Mouse (Mus musculus): Measurements from ENCODE around the gene Cse1l. TPM values are rescaled to one million over a fixed set of nuclear protein-coding genes. Genes with fewer than 3 reads are reported as not detected.

Gene Cse1l
- polyA plus RNA-seq, 1 experiment from 2014 or later: 124 TPM

GRCm38 (mm10) chr2:166909729-166910128 lies 3.9 kb downstream of the Cse1l start:
- no peak overlapping the region for H3K4me3 ChIP-seq (ENCODE audit: low read depth, low read length)
- H3K9me3 ChIP-seq (replicated peaks; ENCODE audit: control insufficient read depth, low read length): no peaks in the 10 kb centered on the region
- H3K4me2 ChIP-seq: no peak overlapping the region
- WGBS (ENCODE audit: insufficient replicate concordance): 74% methylated on average over 3 of the region's 3 CpGs
- H3K36me3 ChIP-seq (ENCODE audit: control insufficient read depth, insufficient read depth, low read length): no peaks in the 10 kb centered on the region
- peaks cover 9% of the 10 kb centered on the region for H3K4me1 ChIP-seq (ENCODE audit: control insufficient read depth, insufficient read depth, low read length)
- no peak overlapping the region for H3K27ac ChIP-seq (ENCODE audit: low read depth, low read length)
- no peak for ATAC-seq (replicated peaks; ENCODE audit: insufficient number of reproducible peaks, low FRiP score, low TSS enrichment)
- H3K27me3 ChIP-seq (ENCODE audit: control insufficient read depth, insufficient read depth, low read length): no peaks in the 10 kb centered on the region
- no peak overlapping the region for H3K9ac ChIP-seq (ENCODE audit: low read depth, low read length)

- no peaks in the 10 kb centered on the region for H3K27me3 ChIP-seq (ENCODE audit: control insufficient read depth, insufficient read depth, low read length)
- no peaks in the 10 kb centered on the region for H3K9me3 ChIP-seq (replicated peaks; ENCODE audit: control insufficient read depth, low read length)
- H3K4me3 ChIP-seq (ENCODE audit: low read depth, low read length): no peak overlapping the region
- no peak overlapping the region for H3K9ac ChIP-seq (ENCODE audit: low read depth, low read length)
- H3K27ac ChIP-seq (ENCODE audit: low read depth, low read length): no peak overlapping the region
- no peaks in the 10 kb centered on the region for H3K36me3 ChIP-seq (ENCODE audit: control insufficient read depth, insufficient read depth, low read length)
- H3K4me2 ChIP-seq: no peak overlapping the region
- ATAC-seq (replicated peaks; ENCODE audit: insufficient number of reproducible peaks, low FRiP score, low TSS enrichment): no peak
- WGBS (ENCODE audit: insufficient replicate concordance): 93% methylated on average over 8 of the region's 8 CpGs
- peaks cover 9% of the 10 kb centered on the region for H3K4me1 ChIP-seq (ENCODE audit: control insufficient read depth, insufficient read depth, low read length)
Measured at GRCm38 (mm10) chr2:166910536-166910935, 4.7 kb downstream of the Cse1l start.

GRCm38 (mm10) chr2:166923971-166924370 lies 18.1 kb downstream of the Cse1l start:
- H3K4me1 ChIP-seq (ENCODE audit: control insufficient read depth, insufficient read depth, low read length): no peaks in the 10 kb centered on the region
- no peaks in the 10 kb centered on the region for H3K9me3 ChIP-seq (replicated peaks; ENCODE audit: control insufficient read depth, low read length)
- no peak overlapping the region for H3K4me3 ChIP-seq (ENCODE audit: low read depth, low read length)
- peaks cover 43% of the 10 kb centered on the region for H3K36me3 ChIP-seq (ENCODE audit: control insufficient read depth, insufficient read depth, low read length)
- 77% methylated on average over 2 of the region's 2 CpGs for WGBS (ENCODE audit: insufficient replicate concordance)
- H3K9ac ChIP-seq (ENCODE audit: low read depth, low read length): no peak overlapping the region
- H3K4me2 ChIP-seq: no peak overlapping the region
- ATAC-seq (replicated peaks; ENCODE audit: insufficient number of reproducible peaks, low FRiP score, low TSS enrichment): no peak
- no peaks in the 10 kb centered on the region for H3K27me3 ChIP-seq (ENCODE audit: control insufficient read depth, insufficient read depth, low read length)
- no peak overlapping the region for H3K27ac ChIP-seq (ENCODE audit: low read depth, low read length)

GRCm38 (mm10) chr2:166933943-166934342 lies 28.1 kb downstream of the Cse1l start:
- Histone ChIP-seq H3K4me2 (no peak overlapping the region), H3K36me3 (ENCODE audit: control insufficient read depth, insufficient read depth, low read length) (peaks cover 33% of the 10 kb centered on the region), H3K9me3 (replicated peaks; ENCODE audit: control insufficient read depth, low read length) (no peaks in the 10 kb centered on the region), H3K4me3 (ENCODE audit: low read depth, low read length) (no peak overlapping the region), H3K9ac (ENCODE audit: low read depth, low read length) (no peak overlapping the region), H3K27ac (ENCODE audit: low read depth, low read length) (no peak overlapping the region), H3K27me3 (ENCODE audit: control insufficient read depth, insufficient read depth, low read length) (no peaks in the 10 kb centered on the region), H3K4me1 (ENCODE audit: control insufficient read depth, insufficient read depth, low read length) (no peaks in the 10 kb centered on the region)
- no peak for ATAC-seq (replicated peaks; ENCODE audit: insufficient number of reproducible peaks, low FRiP score, low TSS enrichment)
- WGBS (ENCODE audit: insufficient replicate concordance): 88% methylated on average over 6 of the region's 6 CpGs

- Histone ChIP-seq H3K4me3 (ENCODE audit: low read depth, low read length) (no peak overlapping the region), H3K27ac (ENCODE audit: low read depth, low read length) (no peak overlapping the region), H3K9ac (ENCODE audit: low read depth, low read length) (no peak overlapping the region), H3K4me1 (ENCODE audit: control insufficient read depth, insufficient read depth, low read length) (no peaks in the 10 kb centered on the region), H3K36me3 (ENCODE audit: control insufficient read depth, insufficient read depth, low read length) (peaks cover 31% of the 10 kb centered on the region), H3K4me2 (no peak overlapping the region), H3K27me3 (ENCODE audit: control insufficient read depth, insufficient read depth, low read length) (no peaks in the 10 kb centered on the region), H3K9me3 (replicated peaks; ENCODE audit: control insufficient read depth, low read length) (no peaks in the 10 kb centered on the region)
- ATAC-seq (replicated peaks; ENCODE audit: insufficient number of reproducible peaks, low FRiP score, low TSS enrichment): no peak
- WGBS (ENCODE audit: insufficient replicate concordance): 89% methylated on average over 5 of the region's 5 CpGs
Measured at GRCm38 (mm10) chr2:166934416-166934815, 28.6 kb downstream of the Cse1l start.

GRCm38 (mm10) chr2:166935582-166935981 lies 29.7 kb downstream of the Cse1l start:
- H3K4me1 ChIP-seq (ENCODE audit: control insufficient read depth, insufficient read depth, low read length): no peaks in the 10 kb centered on the region
- H3K36me3 ChIP-seq (ENCODE audit: control insufficient read depth, insufficient read depth, low read length): peaks cover 32% of the 10 kb centered on the region
- H3K4me2 ChIP-seq: no peak overlapping the region
- H3K27ac ChIP-seq (ENCODE audit: low read depth, low read length): no peak overlapping the region
- WGBS (ENCODE audit: insufficient replicate concordance): 93% methylated on average over 7 of the region's 7 CpGs
- H3K4me3 ChIP-seq (ENCODE audit: low read depth, low read length): no peak overlapping the region
- no peak overlapping the region for H3K9ac ChIP-seq (ENCODE audit: low read depth, low read length)
- no peaks in the 10 kb centered on the region for H3K9me3 ChIP-seq (replicated peaks; ENCODE audit: control insufficient read depth, low read length)
- no peak for ATAC-seq (replicated peaks; ENCODE audit: insufficient number of reproducible peaks, low FRiP score, low TSS enrichment)
- H3K27me3 ChIP-seq (ENCODE audit: control insufficient read depth, insufficient read depth, low read length): no peaks in the 10 kb centered on the region

- no peak overlapping the region for H3K4me3 ChIP-seq (ENCODE audit: low read depth, low read length)
- H3K4me2 ChIP-seq: no peak overlapping the region
- H3K9ac ChIP-seq (ENCODE audit: low read depth, low read length): no peak overlapping the region
- no peaks in the 10 kb centered on the region for H3K27me3 ChIP-seq (ENCODE audit: control insufficient read depth, insufficient read depth, low read length)
- no peak for ATAC-seq (replicated peaks; ENCODE audit: insufficient number of reproducible peaks, low FRiP score, low TSS enrichment)
- no peaks in the 10 kb centered on the region for H3K4me1 ChIP-seq (ENCODE audit: control insufficient read depth, insufficient read depth, low read length)
- H3K27ac ChIP-seq (ENCODE audit: low read depth, low read length): no peak overlapping the region
- WGBS (ENCODE audit: insufficient replicate concordance): 94% methylated on average over 2 of the region's 2 CpGs
- H3K9me3 ChIP-seq (replicated peaks; ENCODE audit: control insufficient read depth, low read length): no peaks in the 10 kb centered on the region
- H3K36me3 ChIP-seq (ENCODE audit: control insufficient read depth, insufficient read depth, low read length): peaks cover 30% of the 10 kb centered on the region
Measured at GRCm38 (mm10) chr2:166936166-166936565, 30.3 kb downstream of the Cse1l start.

GRCm38 (mm10) chr2:166943146-166943545 lies 37.3 kb downstream of the Cse1l start:
- H3K9me3 ChIP-seq (replicated peaks; ENCODE audit: control insufficient read depth, low read length): no peaks in the 10 kb centered on the region
- no peak for ATAC-seq (replicated peaks; ENCODE audit: insufficient number of reproducible peaks, low FRiP score, low TSS enrichment)
- peaks cover 41% of the 10 kb centered on the region for H3K36me3 ChIP-seq (ENCODE audit: control insufficient read depth, insufficient read depth, low read length)
- H3K27me3 ChIP-seq (ENCODE audit: control insufficient read depth, insufficient read depth, low read length): no peaks in the 10 kb centered on the region
- H3K4me1 ChIP-seq (ENCODE audit: control insufficient read depth, insufficient read depth, low read length): no peaks in the 10 kb centered on the region
- H3K9ac ChIP-seq (ENCODE audit: low read depth, low read length): no peak overlapping the region
- no peak overlapping the region for H3K27ac ChIP-seq (ENCODE audit: low read depth, low read length)
- 93% methylated on average over 2 of the region's 2 CpGs for WGBS (ENCODE audit: insufficient replicate concordance)
- H3K4me3 ChIP-seq (ENCODE audit: low read depth, low read length): no peak overlapping the region
- H3K4me2 ChIP-seq: no peak overlapping the region

- no peak for ATAC-seq (replicated peaks; ENCODE audit: insufficient number of reproducible peaks, low FRiP score, low TSS enrichment)
- WGBS (ENCODE audit: insufficient replicate concordance): 71% methylated on average over 1 of the region's 1 CpGs
- Histone ChIP-seq H3K4me1 (ENCODE audit: control insufficient read depth, insufficient read depth, low read length) (no peaks in the 10 kb centered on the region), H3K9me3 (replicated peaks; ENCODE audit: control insufficient read depth, low read length) (no peaks in the 10 kb centered on the region), H3K27me3 (ENCODE audit: control insufficient read depth, insufficient read depth, low read length) (no peaks in the 10 kb centered on the region), H3K4me2 (no peak overlapping the region), H3K9ac (ENCODE audit: low read depth, low read length) (no peak overlapping the region), H3K36me3 (ENCODE audit: control insufficient read depth, insufficient read depth, low read length) (peaks cover 50% of the 10 kb centered on the region), H3K4me3 (ENCODE audit: low read depth, low read length) (no peak overlapping the region), H3K27ac (ENCODE audit: low read depth, low read length) (no peak overlapping the region)
Measured at GRCm38 (mm10) chr2:166944346-166944745, 38.5 kb downstream of the Cse1l start.

Data from heart, embryonic 11.5 days (tissue).